Mouse (Mus musculus) limb, embryonic 11.5 days (tissue): ENCODE measurements around the gene Nav1. TPM values are rescaled to one million over a fixed set of nuclear protein-coding genes. Genes with fewer than 3 reads are reported as not detected.

Experiments used
- ATAC-seq: fragments of 200-750 bp; cut with Nextera tagmentation; 2 replicates; pipeline ENCODE4 v1.8.0; 2017; ENCODE audit warnings: low read depth; ENCODE audit not compliant: insufficient number of reproducible peaks, low FRiP score, low TSS enrichment
- DNase-seq: peaks from one replicate; pipeline ENCODE4 v3.0.0-alpha.2; 2015; ENCODE audit warnings: low spot score
- H3K27ac ChIP-seq: fragments of 300-500 bp; sonication (generic); replicated peaks from 2 replicates; pipeline ENCODE4 v1.5.1; 2014; ENCODE audit warnings: low read depth, mild to moderate bottlenecking, low read length
- H3K27me3 ChIP-seq: fragments of 300-500 bp; sonication (generic); 2 replicates; pipeline ENCODE4 v1.6.1; 2014; ENCODE audit warnings: mild to moderate bottlenecking, low read length, mixed read lengths; ENCODE audit not compliant: control insufficient read depth, insufficient read depth
- H3K36me3 ChIP-seq: fragments of 300-500 bp; sonication (generic); 2 replicates; pipeline ENCODE4 v1.6.1; 2014; ENCODE audit warnings: mild to moderate bottlenecking, low read length, moderate library complexity, mixed read lengths; ENCODE audit not compliant: control insufficient read depth, insufficient read depth
- H3K4me1 ChIP-seq: fragments of 300-500 bp; sonication (generic); 2 replicates; pipeline ENCODE4 v1.6.1; 2014; ENCODE audit warnings: low read length, mixed read lengths; ENCODE audit not compliant: control insufficient read depth, insufficient read depth
- H3K4me2 ChIP-seq: fragments of 300-500 bp; sonication (generic); 2 replicates; pipeline ENCODE4 v1.6.1; 2014; ENCODE audit warnings: low read depth, mild to moderate bottlenecking, moderate library complexity; ENCODE audit not compliant: severe bottlenecking
- H3K4me3 ChIP-seq: fragments of 300-500 bp; sonication (generic); 2 replicates; pipeline ENCODE4 v1.5.1; 2014; ENCODE audit warnings: low read depth, low read length
- H3K9ac ChIP-seq: fragments of 300-500 bp; sonication (generic); 2 replicates; pipeline ENCODE4 v1.6.1; 2014; ENCODE audit warnings: mild to moderate bottlenecking, low read length
- H3K9me3 ChIP-seq: fragments of 300-500 bp; sonication (generic); 2 replicates; pipeline ENCODE4 v1.6.1; 2016; ENCODE audit warnings: low read length; ENCODE audit not compliant: control insufficient read depth
- WGBS: fragments of 180-500 bp; shearing (Covaris S2); extraction: QIAGEN DNeasy Blood & Tissue Kit; methylation state at CpG from one replicate; pipeline ENCODE4 v1.1.7; 2014; 5-methylcytosine and 5-hydroxymethylcytosine counted together
- polyA plus RNA-seq: library from polyadenylated mRNA; unstranded; fragments of >200 nt; fragmentation: Nextera tagmentation; extraction: Ambion mirVana; gene quantifications from 2 replicates; pipeline ENCODE4 v1.2.1, GENCODE M21; 2014

Nav1 gene
- polyA plus RNA-seq, 1 experiment from 2014 or later, result 16.4 TPM

GRCm38 (mm10) chr1:135518661-135519060, 88.4 kb downstream of the Nav1 start:
- H3K4me1 ChIP-seq, result peaks cover 17% of the 10 kb centered on the region
- no peak overlapping the region for H3K9ac ChIP-seq
- H3K27me3 ChIP-seq, result no peaks in the 10 kb centered on the region
- H3K4me2 ChIP-seq, result no peak overlapping the region
- ATAC-seq, result no peak
- WGBS, result 33% methylated on average over 5 of the region's 5 CpGs
- H3K9me3 ChIP-seq, result no peaks in the 10 kb centered on the region; the same call in 1 of the 2 replicates
- no peaks in the 10 kb centered on the region for H3K36me3 ChIP-seq
- H3K27ac ChIP-seq, result no peak overlapping the region
- no peak for DNase-seq
- H3K4me3 ChIP-seq, result no peak overlapping the region

GRCm38 (mm10) chr1:135517469-135517868, 89.6 kb downstream of the Nav1 start:
- ATAC-seq (no peak), DNase-seq (no peak)
- Histone ChIP-seq H3K4me3 (no peak overlapping the region), H3K9me3 (no peaks in the 10 kb centered on the region; the same call in 1 of the 2 replicates), H3K4me1 (peaks cover 26% of the 10 kb centered on the region), H3K27me3 (no peaks in the 10 kb centered on the region), H3K9ac (no peak overlapping the region), H3K4me2 (no peak overlapping the region), H3K36me3 (no peaks in the 10 kb centered on the region), H3K27ac (no peak overlapping the region)
- 92% methylated on average over 6 of the region's 6 CpGs for WGBS

- Histone ChIP-seq H3K4me1 (peaks cover 28% of the 10 kb centered on the region), H3K36me3 (no peaks in the 10 kb centered on the region), H3K4me3 (no peak overlapping the region), H3K9me3 (no peaks in the 10 kb centered on the region; the same call in 1 of the 2 replicates), H3K9ac (no peak overlapping the region), H3K27me3 (no peaks in the 10 kb centered on the region), H3K27ac (no peak overlapping the region), H3K4me2 (no peak overlapping the region)
- DNase-seq, result no peak
- WGBS, result 52% methylated on average over 10 of the region's 10 CpGs
- ATAC-seq, result no peak
These were observed 90.4 kb downstream of the Nav1 start for GRCm38 (mm10) chr1:135516511-135517305.

- Histone ChIP-seq H3K4me1 (peaks cover 33% of the 10 kb centered on the region), H3K4me3 (no peak overlapping the region), H3K9me3 (no peaks in the 10 kb centered on the region), H3K27ac (no peak overlapping the region), H3K36me3 (no peaks in the 10 kb centered on the region), H3K9ac (no peak overlapping the region; the same call in 1 of the 2 replicates), H3K27me3 (no peaks in the 10 kb centered on the region), H3K4me2 (no peak overlapping the region)
- DNase-seq (no peak), ATAC-seq (no peak)
- WGBS, result 72% methylated on average over 12 of the region's 12 CpGs
These were observed 91.4 kb downstream of the Nav1 start for GRCm38 (mm10) chr1:135515633-135516238.

- H3K4me3 ChIP-seq, result no peak overlapping the region
- 78% methylated on average over 9 of the region's 9 CpGs for WGBS
- no peak overlapping the region for H3K4me2 ChIP-seq
- no peaks in the 10 kb centered on the region for H3K9me3 ChIP-seq
- no peak for ATAC-seq
- no peak for DNase-seq
- no peaks in the 10 kb centered on the region for H3K36me3 ChIP-seq
- no peaks in the 10 kb centered on the region for H3K27me3 ChIP-seq
- H3K4me1 ChIP-seq, result peaks cover 34% of the 10 kb centered on the region
- no peak overlapping the region; the same call in 1 of the 2 replicates for H3K9ac ChIP-seq
- H3K27ac ChIP-seq, result no peak overlapping the region
These were observed 92.0 kb downstream of the Nav1 start for GRCm38 (mm10) chr1:135514913-135515632.

- no peak for DNase-seq
- no peaks in the 10 kb centered on the region for H3K9me3 ChIP-seq
- H3K27ac ChIP-seq, result no peak overlapping the region
- no peaks in the 10 kb centered on the region for H3K36me3 ChIP-seq
- WGBS, result 74% methylated on average over 4 of the region's 4 CpGs
- H3K9ac ChIP-seq, result no peak overlapping the region
- H3K4me3 ChIP-seq, result no peak overlapping the region
- peaks cover 41% of the 10 kb centered on the region for H3K4me1 ChIP-seq
- ATAC-seq, result no peak
- H3K27me3 ChIP-seq, result no peaks in the 10 kb centered on the region
- H3K4me2 ChIP-seq, result no peak overlapping the region
These were observed 93.0 kb downstream of the Nav1 start for GRCm38 (mm10) chr1:135514046-135514445.

- no peak for DNase-seq
- H3K27ac ChIP-seq, result no peak overlapping the region
- peaks cover 46% of the 10 kb centered on the region for H3K4me1 ChIP-seq
These were observed 93.6 kb downstream of the Nav1 start for GRCm38 (mm10) chr1:135513464-135513863.

GRCm38 (mm10) chr1:135510346-135510977, 96.6 kb downstream of the Nav1 start:
- H3K4me1 ChIP-seq, result peaks cover 44% of the 10 kb centered on the region
- WGBS, result 1% methylated on average over 30 of the region's 30 CpGs
- no peaks in the 10 kb centered on the region for H3K9me3 ChIP-seq
- peak overlapping the region; percentile 85 for H3K4me2 ChIP-seq
- peak overlapping the region; percentile 44 for H3K4me3 ChIP-seq
- ATAC-seq, result peak; percentile 76
- H3K27me3 ChIP-seq, result no peaks in the 10 kb centered on the region
- H3K9ac ChIP-seq, result peak overlapping the region; percentile 42
- peak; percentile 82 for DNase-seq
- H3K36me3 ChIP-seq, result no peaks in the 10 kb centered on the region
- H3K27ac ChIP-seq, result no peak overlapping the region

More at GRCm38 (mm10) chr1:135513464-135513863, 93.6 kb downstream of the Nav1 start:
- Histone ChIP-seq H3K4me2 (no peak overlapping the region), H3K9me3 (no peaks in the 10 kb centered on the region), H3K27me3 (no peaks in the 10 kb centered on the region), H3K9ac (no peak overlapping the region), H3K36me3 (no peaks in the 10 kb centered on the region), H3K4me3 (no peak overlapping the region)
- no peak for ATAC-seq
- 37% methylated on average over 5 of the region's 5 CpGs for WGBS
